Mouse (Mus musculus): ENCODE data around the gene Ano9. TPM values are rescaled to one million over a fixed set of nuclear protein-coding genes. Genes with fewer than 3 reads are reported as not detected.

Ano9 gene
- total RNA-seq (2014; rRNA removed) (0.08 and 0.43 TPM in 2 replicates), polyA plus RNA-seq (2015; fragmentation: Nextera tagmentation; extraction: Ambion mirVana) (0.05 and 0.20 TPM in 2 replicates)

DNA sequence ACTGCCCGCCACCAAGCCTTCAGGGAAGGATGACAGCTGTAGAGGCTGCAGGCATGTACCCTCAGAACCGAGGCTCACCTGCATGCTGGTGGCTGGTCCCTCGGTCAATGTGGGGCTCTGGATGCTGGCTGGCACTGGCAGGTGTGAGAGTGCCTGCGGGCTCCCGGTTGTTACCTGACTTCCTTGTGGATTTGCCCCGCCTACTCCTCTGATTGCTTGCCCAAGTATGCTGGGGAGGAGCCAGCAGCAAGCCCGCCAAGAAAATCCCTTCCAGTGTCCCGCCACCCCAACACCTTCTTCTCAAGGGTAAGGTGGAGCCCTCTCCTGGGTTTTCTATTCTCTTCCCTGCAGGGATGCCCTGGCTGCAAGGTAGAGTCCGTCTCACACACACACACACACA lies at the start of gene Ano9:
Ano9 (minus strand) TSS at position 171 of the 400 bp plus-strand sequence.
- ATAC-seq (no peak), DNase-seq (no peak)
- no peaks in the 10 kb centered on the region for H3K27me3 ChIP-seq (ENCODE audit: insufficient read depth, low read length)
- no peak for TF ChIP-seq CTCF (IDR thresholded peaks at IDR 0.05; ENCODE audit: low read depth)
- H3K4me2 ChIP-seq (ENCODE audit: low read depth), result no peak within 1 kb of the TSS
- no peaks in the 10 kb centered on the region for H3K4me1 ChIP-seq (ENCODE audit: insufficient read depth)
- H3K9ac ChIP-seq, result no peak within 1 kb of the TSS
- no peak within 1 kb of the TSS for H3K4me3 ChIP-seq (ENCODE audit: low read depth, low read length)
- no peaks in the 10 kb centered on the region for H3K9me3 ChIP-seq (ENCODE audit: low read length)
- no peak within 1 kb of the TSS for H3K27ac ChIP-seq (ENCODE audit: low read depth, low read length)
- WGBS, result 11% methylated on average over 9 of the region's 9 CpGs
- H3K36me3 ChIP-seq (ENCODE audit: insufficient read depth), result no peaks in the 10 kb centered on the region

DNA sequence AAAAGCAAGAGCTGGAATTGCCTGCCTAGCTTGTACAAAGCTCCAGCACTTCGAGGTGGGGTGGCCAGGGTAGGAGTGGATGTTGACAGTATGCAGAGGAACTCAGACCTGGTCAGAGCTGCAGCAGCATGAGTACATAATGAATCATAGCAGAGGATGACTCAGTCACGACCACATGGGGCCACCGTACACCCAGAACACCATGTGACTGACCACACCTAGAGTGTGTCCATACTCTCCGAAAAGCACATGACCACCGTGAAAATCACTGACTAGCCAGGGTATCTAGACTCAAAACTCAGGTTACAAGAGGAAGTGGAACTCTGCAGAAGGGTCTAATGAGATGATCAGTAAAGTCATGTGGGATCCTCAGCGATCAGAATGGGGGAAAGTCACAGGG lies 47.2 kb upstream of the Ano9 start:
- Histone ChIP-seq H3K4me2 (ENCODE audit: low read depth) (no peak overlapping the region), H3K36me3 (ENCODE audit: insufficient read depth) (peaks cover 32% of the 10 kb centered on the region), H3K4me1 (ENCODE audit: insufficient read depth) (peaks cover 8% of the 10 kb centered on the region; the same call in 1 of the 2 replicates), H3K9ac (no peak overlapping the region), H3K4me3 (ENCODE audit: low read depth, low read length) (no peak overlapping the region), H3K27me3 (ENCODE audit: insufficient read depth, low read length) (no peaks in the 10 kb centered on the region), H3K27ac (ENCODE audit: low read depth, low read length) (no peak overlapping the region), H3K9me3 (ENCODE audit: low read length) (no peaks in the 10 kb centered on the region)
- no peak for DNase-seq
- ATAC-seq, result no peak
- 93% methylated on average over 6 of the region's 6 CpGs for WGBS
- TF ChIP-seq CTCF (IDR thresholded peaks at IDR 0.05; ENCODE audit: low read depth), result no peak

DNA sequence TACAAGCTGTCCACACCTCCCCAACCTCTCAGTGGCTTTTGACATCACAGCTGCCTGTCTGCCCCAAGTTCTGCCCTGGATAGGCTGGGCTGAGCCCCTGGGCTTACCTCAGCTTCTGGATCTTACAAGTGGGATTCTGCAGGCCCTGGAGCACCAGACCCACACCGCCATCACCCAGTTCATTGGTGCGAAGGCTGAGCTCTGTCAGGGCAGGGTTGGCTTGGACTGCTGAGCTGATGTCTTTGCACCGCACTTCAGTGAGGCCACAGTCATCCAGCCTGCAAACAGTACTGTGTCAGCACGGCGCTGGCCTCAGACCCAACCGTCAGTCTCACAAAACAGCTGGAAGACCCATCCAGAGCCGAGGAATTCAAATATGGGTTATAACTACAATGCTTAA lies 46.8 kb upstream of the Ano9 start:
- Histone ChIP-seq H3K4me1 (ENCODE audit: insufficient read depth) (peaks cover 8% of the 10 kb centered on the region; the same call in 1 of the 2 replicates), H3K36me3 (ENCODE audit: insufficient read depth) (peaks cover 32% of the 10 kb centered on the region), H3K27me3 (ENCODE audit: insufficient read depth, low read length) (no peaks in the 10 kb centered on the region), H3K9me3 (ENCODE audit: low read length) (no peaks in the 10 kb centered on the region), H3K4me2 (ENCODE audit: low read depth) (no peak overlapping the region), H3K9ac (no peak overlapping the region), H3K27ac (ENCODE audit: low read depth, low read length) (no peak overlapping the region), H3K4me3 (ENCODE audit: low read depth, low read length) (no peak overlapping the region)
- TF ChIP-seq CTCF (IDR thresholded peaks at IDR 0.05; ENCODE audit: low read depth), result no peak
- WGBS, result 93% methylated on average over 7 of the region's 7 CpGs
- DNase-seq (no peak), ATAC-seq (no peak)

- no peak overlapping the region for H3K9ac ChIP-seq
- no peak overlapping the region for H3K27ac ChIP-seq (ENCODE audit: low read depth, low read length)
- peaks cover 45% of the 10 kb centered on the region for H3K36me3 ChIP-seq (ENCODE audit: insufficient read depth)
- no peak for ATAC-seq
- H3K4me2 ChIP-seq (ENCODE audit: low read depth), result no peak overlapping the region
- H3K4me1 ChIP-seq (ENCODE audit: insufficient read depth), result no peaks in the 10 kb centered on the region
- WGBS, result 83% methylated on average over 9 of the region's 9 CpGs
- H3K9me3 ChIP-seq (ENCODE audit: low read length), result no peaks in the 10 kb centered on the region
- H3K4me3 ChIP-seq (ENCODE audit: low read depth, low read length), result no peak overlapping the region
- DNase-seq, result no peak
- no peaks in the 10 kb centered on the region for H3K27me3 ChIP-seq (ENCODE audit: insufficient read depth, low read length)
- no peak for TF ChIP-seq CTCF (IDR thresholded peaks at IDR 0.05; ENCODE audit: low read depth)
These were observed 37.8 kb upstream of the Ano9 start for GRCm38 (mm10) chr7:141155362-141155761.

GRCm38 (mm10) chr7:141148639-141149038 lies 31.0 kb upstream of the Ano9 start:
- WGBS, result 76% methylated on average over 4 of the region's 4 CpGs
- Histone ChIP-seq H3K27me3 (ENCODE audit: insufficient read depth, low read length) (no peaks in the 10 kb centered on the region), H3K4me2 (ENCODE audit: low read depth) (no peak overlapping the region), H3K9me3 (ENCODE audit: low read length) (no peaks in the 10 kb centered on the region), H3K36me3 (ENCODE audit: insufficient read depth) (peaks cover 33% of the 10 kb centered on the region), H3K4me3 (ENCODE audit: low read depth, low read length) (no peak overlapping the region), H3K27ac (ENCODE audit: low read depth, low read length) (no peak overlapping the region), H3K4me1 (ENCODE audit: insufficient read depth) (no peaks in the 10 kb centered on the region), H3K9ac (no peak overlapping the region)
- DNase-seq (no peak), ATAC-seq (no peak)
- TF ChIP-seq CTCF (IDR thresholded peaks at IDR 0.05; ENCODE audit: low read depth), result no peak

- ATAC-seq (no peak), DNase-seq (no peak)
- no peak for TF ChIP-seq CTCF (IDR thresholded peaks at IDR 0.05; ENCODE audit: low read depth)
- H3K9ac ChIP-seq, result no peak overlapping the region
- no peak overlapping the region for H3K4me3 ChIP-seq (ENCODE audit: low read depth, low read length)
- no peaks in the 10 kb centered on the region for H3K9me3 ChIP-seq (ENCODE audit: low read length)
- H3K4me1 ChIP-seq (ENCODE audit: insufficient read depth), result no peaks in the 10 kb centered on the region
- H3K27me3 ChIP-seq (ENCODE audit: insufficient read depth, low read length), result no peaks in the 10 kb centered on the region
- H3K4me2 ChIP-seq (ENCODE audit: low read depth), result no peak overlapping the region
- WGBS, result 70% methylated on average over 6 of the region's 6 CpGs
- H3K36me3 ChIP-seq (ENCODE audit: insufficient read depth), result peaks cover 25% of the 10 kb centered on the region
- no peak overlapping the region for H3K27ac ChIP-seq (ENCODE audit: low read depth, low read length)
These were observed 29.4 kb upstream of the Ano9 start for GRCm38 (mm10) chr7:141147044-141147443.

DNA sequence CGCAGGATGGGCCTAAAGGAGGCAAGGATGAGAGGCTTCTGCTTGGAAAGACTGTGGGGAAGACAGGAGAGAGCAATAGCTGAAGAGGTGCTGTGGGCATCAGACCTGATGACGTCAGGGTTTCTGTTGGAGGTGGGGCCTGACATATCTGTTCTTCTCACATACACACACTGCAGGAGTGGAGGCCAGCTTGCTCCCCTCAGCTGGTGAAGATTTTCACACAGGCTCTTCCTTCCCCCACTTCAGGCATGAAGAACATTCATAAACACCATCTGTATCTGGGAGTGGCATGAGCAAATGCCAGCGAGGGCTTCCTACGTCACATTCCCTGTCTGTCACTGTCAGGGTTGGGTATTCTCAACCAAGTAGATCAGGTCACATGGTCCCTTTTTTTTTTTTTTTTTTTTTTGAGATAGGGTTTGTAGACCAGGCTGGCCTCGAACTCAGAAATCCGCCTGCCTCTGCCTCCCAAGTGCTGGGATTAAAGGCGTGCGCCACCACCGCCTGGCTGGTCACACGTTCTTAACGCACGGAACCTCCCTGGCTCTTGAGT lies 28.5 kb upstream of the Ano9 start:
- Histone ChIP-seq H3K9me3 (ENCODE audit: low read length) (no peaks in the 10 kb centered on the region), H3K36me3 (ENCODE audit: insufficient read depth) (peaks cover 17% of the 10 kb centered on the region), H3K27ac (ENCODE audit: low read depth, low read length) (no peak overlapping the region), H3K4me2 (ENCODE audit: low read depth) (no peak overlapping the region), H3K27me3 (ENCODE audit: insufficient read depth, low read length) (no peaks in the 10 kb centered on the region), H3K4me1 (ENCODE audit: insufficient read depth) (no peaks in the 10 kb centered on the region), H3K4me3 (ENCODE audit: low read depth, low read length) (no peak overlapping the region), H3K9ac (no peak overlapping the region)
- ATAC-seq (no peak), DNase-seq (no peak)
- WGBS, result 91% methylated on average over 12 of the region's 12 CpGs
- TF ChIP-seq CTCF (IDR thresholded peaks at IDR 0.05; ENCODE audit: low read depth), result no peak
